Mouse (Mus musculus): Measurements from ENCODE around the gene Klhl33. TPM values are rescaled to one million over a fixed set of nuclear protein-coding genes. Genes with fewer than 3 reads are reported as not detected.
A peak's percentile ranks its signal among the peaks of the same experiment; 100 is the strongest.

The Klhl33 gene
- total and polyA plus RNA-seq, 3 experiments, result 14.4 to 25.8 (median 22.3) TPM

GRCm38 (mm10) chr14:50891621-50892020 is 5.7 kb downstream of the Klhl33 start:
- Histone ChIP-seq H3K4me1 (ENCODE audit: control insufficient read depth, insufficient read depth, low read length) (peaks cover 2% of the 10 kb centered on the region), H3K4me3 (no peak overlapping the region), H3K27ac (no peak overlapping the region), H3K9ac (ENCODE audit: low read depth, low read length) (no peak overlapping the region), H3K36me3 (ENCODE audit: control insufficient read depth, insufficient read depth, low read length) (no peaks in the 10 kb centered on the region), H3K79me2 (replicated peaks; ENCODE audit: control insufficient read depth, insufficient read depth, low read length) (no peaks in the 10 kb centered on the region), H3K27me3 (ENCODE audit: control insufficient read depth, insufficient read depth, low read length) (no peaks in the 10 kb centered on the region)
- no peak for TF ChIP-seq CTCF (IDR thresholded peaks at IDR 0.05)
- no peak for TF ChIP-seq EP300 (IDR thresholded peaks at IDR 0.05; ENCODE audit: insufficient read depth, low read depth, low read length)
- TF ChIP-seq POLR2A (IDR thresholded peaks at IDR 0.05; ENCODE audit: insufficient read depth, low read depth, low read length), result no peak
- intact Hi-C loops (cut with DNase I), result no loop called here
- 92% methylated on average over 8 of the region's 8 CpGs for WGBS
- no peak for DNase-seq

GRCm38 (mm10) chr14:50876236-50876950 is 20.9 kb downstream of the Klhl33 start:
- Histone ChIP-seq H3K79me2 (replicated peaks; ENCODE audit: control insufficient read depth, insufficient read depth, low read length) (no peaks in the 10 kb centered on the region), H3K4me3 (no peak overlapping the region), H3K27me3 (ENCODE audit: control insufficient read depth, insufficient read depth, low read length) (no peaks in the 10 kb centered on the region), H3K4me1 (ENCODE audit: control insufficient read depth, insufficient read depth, low read length) (no peaks in the 10 kb centered on the region), H3K36me3 (ENCODE audit: control insufficient read depth, insufficient read depth, low read length) (no peaks in the 10 kb centered on the region), H3K9ac (ENCODE audit: low read depth, low read length) (no peak overlapping the region), H3K27ac (no peak overlapping the region)
- intact Hi-C loops (cut with DNase I), result no loop called here
- no peak for DNase-seq
- WGBS, result 78% methylated on average over 6 of the region's 6 CpGs
- TF ChIP-seq EP300 (IDR thresholded peaks at IDR 0.05; ENCODE audit: insufficient read depth, low read depth, low read length), result no peak
- no peak for TF ChIP-seq CTCF (IDR thresholded peaks at IDR 0.05)
- no peak for TF ChIP-seq POLR2A (IDR thresholded peaks at IDR 0.05; ENCODE audit: insufficient read depth, low read depth, low read length)

- TF ChIP-seq CTCF (IDR thresholded peaks at IDR 0.05) (no peak), POLR2A (IDR thresholded peaks at IDR 0.05; ENCODE audit: insufficient read depth, low read depth, low read length) (no peak), EP300 (IDR thresholded peaks at IDR 0.05; ENCODE audit: insufficient read depth, low read depth, low read length) (no peak)
- DNase-seq, result no peak
- no peak overlapping the region for H3K4me3 ChIP-seq
- no peaks in the 10 kb centered on the region for H3K27me3 ChIP-seq (ENCODE audit: control insufficient read depth, insufficient read depth, low read length)
- no peaks in the 10 kb centered on the region for H3K79me2 ChIP-seq (replicated peaks; ENCODE audit: control insufficient read depth, insufficient read depth, low read length)
- no peak overlapping the region for H3K9ac ChIP-seq (ENCODE audit: low read depth, low read length)
- H3K36me3 ChIP-seq (ENCODE audit: control insufficient read depth, insufficient read depth, low read length), result no peaks in the 10 kb centered on the region
- WGBS, result 74% methylated on average over 6 of the region's 6 CpGs
- intact Hi-C loops (cut with DNase I), result no loop called here
- no peak overlapping the region for H3K27ac ChIP-seq
- peaks cover 1% of the 10 kb centered on the region for H3K4me1 ChIP-seq (ENCODE audit: control insufficient read depth, insufficient read depth, low read length)
These were observed 21.6 kb downstream of the Klhl33 start for GRCm38 (mm10) chr14:50875591-50876230.

- DNase-seq, result no peak
- TF ChIP-seq CTCF (IDR thresholded peaks at IDR 0.05) (no peak), POLR2A (IDR thresholded peaks at IDR 0.05; ENCODE audit: insufficient read depth, low read depth, low read length) (no peak), EP300 (IDR thresholded peaks at IDR 0.05; ENCODE audit: insufficient read depth, low read depth, low read length) (no peak)
- Histone ChIP-seq H3K9ac (ENCODE audit: low read depth, low read length) (no peak overlapping the region), H3K4me3 (no peak overlapping the region), H3K27ac (no peak overlapping the region), H3K36me3 (ENCODE audit: control insufficient read depth, insufficient read depth, low read length) (no peaks in the 10 kb centered on the region), H3K79me2 (replicated peaks; ENCODE audit: control insufficient read depth, insufficient read depth, low read length) (no peaks in the 10 kb centered on the region), H3K27me3 (ENCODE audit: control insufficient read depth, insufficient read depth, low read length) (no peaks in the 10 kb centered on the region), H3K4me1 (ENCODE audit: control insufficient read depth, insufficient read depth, low read length) (peaks cover 2% of the 10 kb centered on the region)
- 90% methylated on average over 3 of the region's 3 CpGs for WGBS
- intact Hi-C loops (cut with DNase I), result no loop called here
These were observed 22.1 kb downstream of the Klhl33 start for GRCm38 (mm10) chr14:50875175-50875574.

- no peak overlapping the region for H3K27ac ChIP-seq
- H3K4me3 ChIP-seq, result no peak overlapping the region
- intact Hi-C loops (cut with DNase I), result loop anchor here (1.0 kb wide), 1 partner anchor 212 kb away; no protein-coding TSS in a partner anchor
- H3K27me3 ChIP-seq (ENCODE audit: control insufficient read depth, insufficient read depth, low read length), result no peaks in the 10 kb centered on the region
- H3K9ac ChIP-seq (ENCODE audit: low read depth, low read length), result no peak overlapping the region
- H3K4me1 ChIP-seq (ENCODE audit: control insufficient read depth, insufficient read depth, low read length), result peaks cover 2% of the 10 kb centered on the region
- no peaks in the 10 kb centered on the region for H3K79me2 ChIP-seq (replicated peaks; ENCODE audit: control insufficient read depth, insufficient read depth, low read length)
- WGBS, result 96% methylated on average over 2 of the region's 2 CpGs
- DNase-seq, result no peak
- TF ChIP-seq EP300 (IDR thresholded peaks at IDR 0.05; ENCODE audit: insufficient read depth, low read depth, low read length) (no peak), CTCF (IDR thresholded peaks at IDR 0.05) (no peak), POLR2A (IDR thresholded peaks at IDR 0.05; ENCODE audit: insufficient read depth, low read depth, low read length) (no peak)
- H3K36me3 ChIP-seq (ENCODE audit: control insufficient read depth, insufficient read depth, low read length), result no peaks in the 10 kb centered on the region; the same call in 1 of the 2 replicates
These were observed 26.0 kb downstream of the Klhl33 start for GRCm38 (mm10) chr14:50871284-50871683.

- Histone ChIP-seq H3K9ac (ENCODE audit: low read depth, low read length) (peak overlapping the region; percentile 82), H3K79me2 (replicated peaks; ENCODE audit: control insufficient read depth, insufficient read depth, low read length) (no peaks in the 10 kb centered on the region), H3K27me3 (ENCODE audit: control insufficient read depth, insufficient read depth, low read length) (no peaks in the 10 kb centered on the region), H3K4me3 (peak overlapping the region; percentile 66), H3K4me1 (ENCODE audit: control insufficient read depth, insufficient read depth, low read length) (peaks cover 2% of the 10 kb centered on the region), H3K36me3 (ENCODE audit: control insufficient read depth, insufficient read depth, low read length) (no peaks in the 10 kb centered on the region; the same call in 1 of the 2 replicates), H3K27ac (peak overlapping the region; percentile 80)
- TF ChIP-seq CTCF (IDR thresholded peaks at IDR 0.05) (no peak), EP300 (IDR thresholded peaks at IDR 0.05; ENCODE audit: insufficient read depth, low read depth, low read length) (no peak), POLR2A (IDR thresholded peaks at IDR 0.05; ENCODE audit: insufficient read depth, low read depth, low read length) (no peak)
- intact Hi-C loops (cut with DNase I), result loop anchor here (1.0 kb wide), 1 partner anchor 213 kb away; no protein-coding TSS in a partner anchor
- DNase-seq, result peak in 1 of 2 experiments; percentile 39
- WGBS, result 32% methylated on average over 5 of the region's 5 CpGs
These were observed 26.5 kb downstream of the Klhl33 start for GRCm38 (mm10) chr14:50870805-50871143.

Measured in heart, adult 2 months (tissue).